Mouse (Mus musculus): ENCODE results near the gene Lce1a1. TPM values are rescaled to one million over a fixed set of nuclear protein-coding genes. Genes with fewer than 3 reads are reported as not detected.

Lce1a1 gene
- total RNA-seq, 2 experiments from 2014 or later, result not detected

Other genes starting within 250 kb of the Lce1a1 start
- not detected in 2 replicates for gene Sprr2i, start 240.3 kb downstream of the Lce1a1 start, total RNA-seq (2015; ENCODE audit: low replicate concordance)
- not detected in 2 replicates for gene Sprr2i, start 240.3 kb downstream of the Lce1a1 start, total RNA-seq (2017; ENCODE audit: low replicate concordance)
- gene Sprr2j-ps, start 230.2 kb downstream of the Lce1a1 start, total RNA-seq (2015; ENCODE audit: low replicate concordance), result not detected in 2 replicates
- gene Sprr2j-ps, start 230.2 kb downstream of the Lce1a1 start, total RNA-seq (2017; ENCODE audit: low replicate concordance), result not detected in 2 replicates
- gene Gm9774, start 218.9 kb downstream of the Lce1a1 start, total RNA-seq (2015; ENCODE audit: low replicate concordance), result 2.1 and 8.6 TPM in 2 replicates
- gene Gm9774, start 218.9 kb downstream of the Lce1a1 start, total RNA-seq (2017; ENCODE audit: low replicate concordance), result 2.3 and 3.0 TPM in 2 replicates
- gene Sprr2k, start 215.7 kb downstream of the Lce1a1 start, total RNA-seq (2015; ENCODE audit: low replicate concordance), result not detected in 2 replicates
- gene Sprr2k, start 215.7 kb downstream of the Lce1a1 start, total RNA-seq (2017; ENCODE audit: low replicate concordance), result not detected in 2 replicates
- not detected in 2 replicates for gene Sprr1b, start 209.5 kb downstream of the Lce1a1 start, total RNA-seq (2015; ENCODE audit: low replicate concordance)
- not detected in 2 replicates for gene Sprr1b, start 209.5 kb downstream of the Lce1a1 start, total RNA-seq (2017; ENCODE audit: low replicate concordance)
- not detected in 2 replicates for gene Sprr3, start 189.6 kb downstream of the Lce1a1 start, total RNA-seq (2015; ENCODE audit: low replicate concordance)
- gene Sprr3, start 189.6 kb downstream of the Lce1a1 start, total RNA-seq (2017; ENCODE audit: low replicate concordance), result not detected in 2 replicates
- gene Sprr1a, start 162.4 kb downstream of the Lce1a1 start, total RNA-seq (2015; ENCODE audit: low replicate concordance), result not detected in 2 replicates
- not detected in 2 replicates for gene Sprr1a, start 162.4 kb downstream of the Lce1a1 start, total RNA-seq (2017; ENCODE audit: low replicate concordance)
- gene Sprr4, start 147.8 kb downstream of the Lce1a1 start, total RNA-seq (2015; ENCODE audit: low replicate concordance), result not detected in 2 replicates
- not detected in 2 replicates for gene Sprr4, start 147.8 kb downstream of the Lce1a1 start, total RNA-seq (2017; ENCODE audit: low replicate concordance)
- not detected in 2 replicates for gene 2310046K23Rik, start 113.8 kb downstream of the Lce1a1 start, total RNA-seq (2015; ENCODE audit: low replicate concordance)
- not detected in 2 replicates for gene 2310046K23Rik, start 113.8 kb downstream of the Lce1a1 start, total RNA-seq (2017; ENCODE audit: low replicate concordance)
- gene Ivl, start 74.6 kb downstream of the Lce1a1 start, total RNA-seq (2015; ENCODE audit: low replicate concordance), result not detected in 2 replicates
- gene Ivl, start 74.6 kb downstream of the Lce1a1 start, total RNA-seq (2017; ENCODE audit: low replicate concordance), result 0.39 TPM in 1 of 2 replicates, not detected in the other
- not detected in 2 replicates for gene Smcp, start 59.3 kb downstream of the Lce1a1 start, total RNA-seq (2015; ENCODE audit: low replicate concordance)
- not detected in 2 replicates for gene Smcp, start 59.3 kb downstream of the Lce1a1 start, total RNA-seq (2017; ENCODE audit: low replicate concordance)
- not detected in 2 replicates for gene 2210017I01Rik, start 40.8 kb downstream of the Lce1a1 start, total RNA-seq (2015; ENCODE audit: low replicate concordance)
- gene 2210017I01Rik, start 40.8 kb downstream of the Lce1a1 start, total RNA-seq (2017; ENCODE audit: low replicate concordance), result not detected in 2 replicates
- not detected in 2 replicates for gene Lce6a, start 26.6 kb downstream of the Lce1a1 start, total RNA-seq (2015; ENCODE audit: low replicate concordance)
- not detected in 2 replicates for gene Lce6a, start 26.6 kb downstream of the Lce1a1 start, total RNA-seq (2017; ENCODE audit: low replicate concordance)
- gene Lce1b, start 8.6 kb upstream of the Lce1a1 start, total RNA-seq (2015; ENCODE audit: low replicate concordance), result not detected in 2 replicates
- not detected in 2 replicates for gene Lce1b, start 8.6 kb upstream of the Lce1a1 start, total RNA-seq (2017; ENCODE audit: low replicate concordance)
- gene Lce1a2, start 22.0 kb upstream of the Lce1a1 start, total RNA-seq (2015; ENCODE audit: low replicate concordance), result not detected in 2 replicates
- gene Lce1a2, start 22.0 kb upstream of the Lce1a1 start, total RNA-seq (2017; ENCODE audit: low replicate concordance), result not detected in 2 replicates
- not detected in 2 replicates for gene Lce1c, start 30.9 kb upstream of the Lce1a1 start, total RNA-seq (2015; ENCODE audit: low replicate concordance)
- gene Lce1c, start 30.9 kb upstream of the Lce1a1 start, total RNA-seq (2017; ENCODE audit: low replicate concordance), result not detected in 2 replicates
- gene Lce1d, start 38.9 kb upstream of the Lce1a1 start, total RNA-seq (2015; ENCODE audit: low replicate concordance), result not detected in 2 replicates
- not detected in 2 replicates for gene Lce1d, start 38.9 kb upstream of the Lce1a1 start, total RNA-seq (2017; ENCODE audit: low replicate concordance)
- not detected in 2 replicates for gene Lce1e, start 60.8 kb upstream of the Lce1a1 start, total RNA-seq (2015; ENCODE audit: low replicate concordance)
- gene Lce1e, start 60.8 kb upstream of the Lce1a1 start, total RNA-seq (2017; ENCODE audit: low replicate concordance), result not detected in 2 replicates
- gene Lce1f, start 72.0 kb upstream of the Lce1a1 start, total RNA-seq (2015; ENCODE audit: low replicate concordance), result not detected in 2 replicates
- not detected in 2 replicates for gene Lce1f, start 72.0 kb upstream of the Lce1a1 start, total RNA-seq (2017; ENCODE audit: low replicate concordance)
- not detected in 2 replicates for gene Gm38119, start 90.8 kb upstream of the Lce1a1 start, total RNA-seq (2015; ENCODE audit: low replicate concordance)
- gene Gm38119, start 90.8 kb upstream of the Lce1a1 start, total RNA-seq (2017; ENCODE audit: low replicate concordance), result not detected in 2 replicates
- gene Lce1g, start 104.0 kb upstream of the Lce1a1 start, total RNA-seq (2015; ENCODE audit: low replicate concordance), result not detected in 2 replicates
- gene Lce1g, start 104.0 kb upstream of the Lce1a1 start, total RNA-seq (2017; ENCODE audit: low replicate concordance), result not detected in 2 replicates
- not detected in 2 replicates for gene Lce1h, start 116.8 kb upstream of the Lce1a1 start, total RNA-seq (2015; ENCODE audit: low replicate concordance)
- not detected in 2 replicates for gene Lce1h, start 116.8 kb upstream of the Lce1a1 start, total RNA-seq (2017; ENCODE audit: low replicate concordance)
- gene Lce1i, start 130.6 kb upstream of the Lce1a1 start, total RNA-seq (2015; ENCODE audit: low replicate concordance), result not detected in 2 replicates
- not detected in 2 replicates for gene Lce1i, start 130.6 kb upstream of the Lce1a1 start, total RNA-seq (2017; ENCODE audit: low replicate concordance)
- not detected in 2 replicates for gene Lce1j, start 142.2 kb upstream of the Lce1a1 start, total RNA-seq (2015; ENCODE audit: low replicate concordance)
- not detected in 2 replicates for gene Lce1j, start 142.2 kb upstream of the Lce1a1 start, total RNA-seq (2017; ENCODE audit: low replicate concordance)
- not detected in 2 replicates for gene Lce1k, start 159.6 kb upstream of the Lce1a1 start, total RNA-seq (2015; ENCODE audit: low replicate concordance)
- gene Lce1k, start 159.6 kb upstream of the Lce1a1 start, total RNA-seq (2017; ENCODE audit: low replicate concordance), result not detected in 2 replicates
- not detected in 2 replicates for gene Kprp, start 178.9 kb upstream of the Lce1a1 start, total RNA-seq (2015; ENCODE audit: low replicate concordance)
- gene Kprp, start 178.9 kb upstream of the Lce1a1 start, total RNA-seq (2017; ENCODE audit: low replicate concordance), result not detected in 2 replicates
- gene Lce1l, start 203.0 kb upstream of the Lce1a1 start, total RNA-seq (2015; ENCODE audit: low replicate concordance), result not detected in 2 replicates
- gene Lce1l, start 203.0 kb upstream of the Lce1a1 start, total RNA-seq (2017; ENCODE audit: low replicate concordance), result not detected in 2 replicates
- gene 2310050C09Rik, start 221.9 kb upstream of the Lce1a1 start, total RNA-seq (2015; ENCODE audit: low replicate concordance), result not detected in 2 replicates
- not detected in 2 replicates for gene 2310050C09Rik, start 221.9 kb upstream of the Lce1a1 start, total RNA-seq (2017; ENCODE audit: low replicate concordance)